Mouse (Mus musculus) gonadal fat pad, adult 2 months (tissue): ENCODE measurements around the gene Mindy3. TPM values are rescaled to one million over a fixed set of nuclear protein-coding genes. Genes with fewer than 3 reads are reported as not detected.
"Not testable (repeated sequence)": the region's sequence is repeated elsewhere in the genome, so short reads cannot be mapped to it uniquely, and the experiment has no call there.

Source experiments
- DNase-seq: peaks from one replicate; pipeline ENCODE4 v3.0.0-alpha.2; 2012; ENCODE audit warnings: low read depth
- polyA plus RNA-seq: library from polyadenylated mRNA; depleted of rRNA; stranded (reverse); fragments of >200 nt; gene quantifications from 2 replicates; pipeline ENCODE4 v1.2.3, GENCODE M21; 2012; rRNA removed

Gene Mindy3
- 46.2 and 46.8 TPM in 2 replicates for polyA plus RNA-seq

GRCm38 (mm10) chr2:12419262-12419655, at the start of gene Mindy3:
Gene Mindy3 (minus strand): TSS chr2:12419470.
- no peak for DNase-seq

- no peak for DNase-seq
Measured at GRCm38 (mm10) chr2:12459732-12460131, 40.5 kb upstream of the Mindy3 start.

- no peak for DNase-seq
Measured at GRCm38 (mm10) chr2:12450108-12450507, 30.8 kb upstream of the Mindy3 start.

- no peak for DNase-seq
Measured at GRCm38 (mm10) chr2:12440120-12440519, 20.9 kb upstream of the Mindy3 start.

- DNase-seq = no peak
Measured at GRCm38 (mm10) chr2:12439543-12439942, 20.3 kb upstream of the Mindy3 start.

GRCm38 (mm10) chr2:12438181-12438580, 18.9 kb upstream of the Mindy3 start:
- DNase-seq = no peak

- no peak for DNase-seq
Measured at GRCm38 (mm10) chr2:12432055-12432454, 12.8 kb upstream of the Mindy3 start.

GRCm38 (mm10) chr2:12424374-12424773, 5.1 kb upstream of the Mindy3 start:
- DNase-seq = no peak

- DNase-seq = not testable (repeated sequence)
Measured at GRCm38 (mm10) chr2:12423426-12423825, 4.2 kb upstream of the Mindy3 start.

- no peak for DNase-seq
Measured at GRCm38 (mm10) chr2:12418534-12419261, 572 bp downstream of the Mindy3 start.

- no peak for DNase-seq
Measured at GRCm38 (mm10) chr2:12418121-12418520, 1.1 kb downstream of the Mindy3 start.

- no peak for DNase-seq
Measured at GRCm38 (mm10) chr2:12412309-12412708, 7.0 kb downstream of the Mindy3 start.

GRCm38 (mm10) chr2:12411129-12411528, 8.1 kb downstream of the Mindy3 start:
- no peak for DNase-seq

GRCm38 (mm10) chr2:12406737-12407136, 12.5 kb downstream of the Mindy3 start:
- DNase-seq = no peak

- no peak for DNase-seq
Measured at GRCm38 (mm10) chr2:12402469-12402868, 16.8 kb downstream of the Mindy3 start.

- no peak for DNase-seq
Measured at GRCm38 (mm10) chr2:12401137-12401536, 18.1 kb downstream of the Mindy3 start.

- no peak for DNase-seq
Measured at GRCm38 (mm10) chr2:12389028-12389427, 30.2 kb downstream of the Mindy3 start.

- no peak for DNase-seq
Measured at GRCm38 (mm10) chr2:12388569-12388968, 30.7 kb downstream of the Mindy3 start.

GRCm38 (mm10) chr2:12384389-12384788, 34.9 kb downstream of the Mindy3 start:
- DNase-seq = no peak

GRCm38 (mm10) chr2:12382650-12383049, 36.6 kb downstream of the Mindy3 start:
- no peak for DNase-seq

- no peak for DNase-seq
Measured at GRCm38 (mm10) chr2:12380233-12380632, 39.0 kb downstream of the Mindy3 start.

- no peak for DNase-seq
Measured at GRCm38 (mm10) chr2:12378591-12378990, 40.7 kb downstream of the Mindy3 start.

- DNase-seq = no peak
Measured at GRCm38 (mm10) chr2:12377024-12377423, 42.2 kb downstream of the Mindy3 start.

GRCm38 (mm10) chr2:12372883-12373282, 46.4 kb downstream of the Mindy3 start:
- DNase-seq = no peak
